Mouse (Mus musculus) layer of hippocampus, adult 11-12 months (tissue): ENCODE data around the gene Gm4881.

Source experiments
- DNase-seq: peaks from one replicate; pipeline ENCODE4 v3.0.0; 2022; ENCODE audit warnings: low spot score

Gm4881 gene

GRCm38 (mm10) chr7:24953966-24954365 is 9.7 kb upstream of the Gm4881 start:
- DNase-seq: no peak

- DNase-seq: peak; percentile 64
Observed at GRCm38 (mm10) chr7:24949958-24950623, 5.8 kb upstream of the Gm4881 start.

GRCm38 (mm10) chr7:24948774-24949173 is 4.5 kb upstream of the Gm4881 start:
- no peak for DNase-seq

DNA sequence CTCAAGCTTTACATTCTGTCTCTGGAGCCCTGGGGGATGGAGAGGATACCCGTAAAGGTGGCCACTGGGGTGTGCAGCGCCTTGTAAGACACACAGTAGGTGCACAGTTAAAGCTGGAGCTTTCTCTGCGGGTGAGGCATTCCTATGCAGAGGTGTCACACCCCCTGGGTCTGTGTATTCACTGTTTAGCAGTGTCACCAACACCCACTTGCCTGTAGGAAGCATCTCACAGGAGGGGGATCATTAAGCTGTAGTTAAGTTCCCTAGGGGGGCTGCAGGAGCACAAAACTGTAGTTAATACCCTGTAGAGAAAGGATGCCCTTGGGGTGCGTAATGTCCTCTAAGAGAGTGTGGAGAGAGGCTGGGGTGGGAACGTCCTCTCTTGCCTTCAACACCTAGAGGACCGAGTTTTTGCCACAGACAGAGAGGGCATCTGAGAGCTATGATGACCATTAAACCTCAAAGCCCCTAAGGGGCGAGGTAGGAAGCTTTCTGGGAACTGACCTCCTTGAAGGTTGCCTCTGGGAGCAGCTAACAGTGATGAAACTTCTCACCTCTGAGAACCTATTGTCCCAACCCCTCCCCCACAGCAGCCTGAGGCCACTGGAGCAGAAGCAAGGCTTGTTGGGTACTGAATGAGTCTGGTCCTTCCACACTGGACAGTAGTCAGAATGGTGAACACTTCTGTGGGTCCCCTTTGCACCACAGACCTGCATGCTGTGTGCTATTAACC is 3.2 kb upstream of the Gm4881 start:
- no peak for DNase-seq

DNA sequence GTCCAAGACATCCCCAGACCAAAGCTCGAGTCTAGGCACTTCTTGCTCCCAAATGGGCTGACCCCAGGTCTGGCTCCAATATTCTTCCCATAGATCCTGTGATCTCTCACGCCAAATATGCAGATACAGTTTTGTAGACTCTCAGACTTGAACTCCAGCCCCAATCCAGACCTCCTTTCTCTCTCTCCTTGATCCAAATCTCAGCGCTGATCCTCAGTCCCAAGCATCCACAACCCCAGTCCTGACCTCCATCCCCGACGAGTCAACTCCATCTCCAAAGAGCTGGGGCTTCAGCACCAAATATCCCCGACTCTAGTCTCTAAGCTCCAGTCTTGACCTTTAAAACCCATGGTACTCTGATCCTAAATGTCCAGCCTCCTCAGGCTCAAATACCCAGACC is 653 bp downstream of the Gm4881 start:
- DNase-seq: no peak

DNA sequence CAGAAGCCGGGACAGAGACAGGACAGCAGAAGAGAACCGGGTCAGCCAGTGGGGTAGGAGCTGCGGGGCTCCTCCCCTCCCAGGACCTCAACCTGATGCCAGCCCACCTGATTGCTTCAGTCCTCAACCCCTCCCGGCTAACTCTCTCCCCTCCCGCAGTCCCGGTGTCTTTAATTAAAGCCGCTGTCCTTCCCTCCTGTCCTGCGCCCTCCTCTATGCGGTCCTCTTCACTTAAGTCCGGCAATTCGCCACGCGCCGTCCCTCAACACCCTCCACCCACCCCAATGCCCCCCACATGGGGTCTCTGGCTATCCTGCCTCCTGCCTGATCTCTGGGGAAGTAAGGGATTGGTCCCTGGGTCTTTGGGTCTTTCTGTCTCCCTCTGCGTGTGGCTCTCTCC is 12.6 kb downstream of the Gm4881 start:
- DNase-seq: no peak

DNA sequence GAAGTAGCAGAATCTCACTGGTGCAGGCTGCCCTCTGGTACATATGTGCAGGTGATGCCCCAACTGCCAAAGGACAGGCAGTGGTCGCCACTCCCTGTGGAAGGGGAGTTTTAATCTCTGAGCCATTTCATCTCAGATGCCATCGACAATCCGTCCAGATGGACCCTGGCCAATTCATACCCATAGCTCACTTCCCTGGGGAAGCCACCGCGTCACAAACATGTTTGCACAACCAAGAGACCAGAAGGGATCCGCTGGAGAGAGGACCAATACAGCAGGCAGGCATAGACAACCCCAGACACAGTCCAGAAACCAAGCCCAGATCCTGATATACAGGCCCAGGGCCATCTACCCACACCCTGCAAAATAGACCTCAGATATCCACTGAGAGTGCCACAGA is 13.8 kb downstream of the Gm4881 start:
- no peak for DNase-seq

- DNase-seq: peak; percentile 64
Observed at GRCm38 (mm10) chr7:24919728-24920127, 24.6 kb downstream of the Gm4881 start.

GRCm38 (mm10) chr7:24918763-24919323 is 25.5 kb downstream of the Gm4881 start:
- no peak for DNase-seq

DNA sequence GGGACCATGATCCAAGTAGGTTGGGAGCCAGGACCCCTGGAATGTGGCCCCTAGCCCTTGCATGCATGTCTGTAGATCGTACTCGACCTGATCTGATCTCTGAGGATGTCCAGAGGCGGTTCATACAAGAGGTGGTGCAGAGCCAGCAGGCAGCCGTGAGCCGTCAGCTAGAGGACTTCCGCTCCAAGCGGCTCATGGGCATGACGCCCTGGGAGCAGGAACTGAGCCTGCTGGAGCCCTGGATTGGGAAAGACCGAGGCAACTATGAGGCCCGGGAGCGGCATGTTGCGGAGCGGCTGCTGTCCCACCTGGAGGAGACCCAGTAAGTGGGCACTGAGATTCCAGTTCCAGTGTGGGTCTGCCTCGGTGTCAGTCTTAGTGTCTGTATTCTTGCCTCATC is 31.8 kb downstream of the Gm4881 start:
- DNase-seq: no peak

- no peak for DNase-seq
Observed at GRCm38 (mm10) chr7:24907211-24907748, 37.0 kb downstream of the Gm4881 start.

DNA sequence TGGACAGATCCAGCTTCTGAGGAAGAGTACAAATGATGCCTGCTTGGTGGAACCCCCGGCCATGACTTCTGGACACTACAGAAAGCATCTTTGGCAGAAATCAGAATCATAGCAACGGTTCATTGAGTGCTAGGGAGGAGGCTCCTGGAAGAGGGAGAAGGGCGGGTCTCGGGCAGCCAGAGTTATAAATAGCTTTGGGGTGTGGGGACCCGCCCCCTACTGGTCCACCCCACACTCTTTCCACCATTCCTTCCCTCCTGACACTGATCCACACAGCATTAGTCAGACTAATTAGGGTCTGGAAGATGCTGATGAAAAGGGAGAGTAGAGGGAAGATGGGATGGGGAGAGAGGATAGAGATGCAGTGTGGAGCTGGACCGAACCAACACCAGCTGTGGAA is 37.7 kb downstream of the Gm4881 start:
- no peak for DNase-seq

DNA sequence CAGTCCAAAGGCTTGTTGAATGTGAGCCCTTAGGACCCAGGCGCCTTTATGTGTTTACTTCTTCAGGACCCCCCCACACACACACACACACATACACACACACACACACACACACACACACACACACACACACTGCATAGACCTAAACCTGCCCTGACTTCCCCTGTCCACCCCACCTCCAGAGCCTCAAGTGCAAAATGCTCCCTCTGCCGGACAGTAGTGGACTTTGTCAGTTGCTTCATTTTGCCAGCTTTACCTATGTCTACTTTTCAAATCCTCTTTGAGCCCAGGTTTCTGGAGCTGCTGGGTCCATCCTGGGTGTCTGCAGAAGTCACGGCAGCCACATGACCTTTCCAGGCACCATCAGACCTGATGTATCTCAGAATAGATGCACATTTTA is 39.4 kb downstream of the Gm4881 start:
- DNase-seq: peak; percentile 48

- peak; percentile 98 for DNase-seq
Observed at GRCm38 (mm10) chr7:24904070-24904483, 40.2 kb downstream of the Gm4881 start.

DNA sequence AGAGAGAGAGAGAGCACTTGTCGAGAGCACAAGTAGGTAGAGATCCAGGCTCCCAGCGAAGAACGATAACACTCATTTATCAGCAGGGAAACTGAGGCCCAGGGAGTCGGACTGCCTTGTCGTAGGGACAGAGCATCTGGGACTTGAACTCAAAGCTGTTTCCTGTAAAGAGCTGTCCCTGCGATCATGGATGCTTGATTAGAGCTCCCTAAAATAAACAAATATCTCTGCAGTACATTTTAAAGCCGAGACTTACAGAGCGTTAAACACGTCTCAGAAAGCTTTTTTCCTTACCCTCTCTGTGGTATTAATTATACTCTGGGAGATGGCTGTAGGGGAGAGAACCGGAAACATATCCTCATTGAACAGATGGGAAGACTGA is 40.9 kb downstream of the Gm4881 start:
- DNase-seq: no peak

DNA sequence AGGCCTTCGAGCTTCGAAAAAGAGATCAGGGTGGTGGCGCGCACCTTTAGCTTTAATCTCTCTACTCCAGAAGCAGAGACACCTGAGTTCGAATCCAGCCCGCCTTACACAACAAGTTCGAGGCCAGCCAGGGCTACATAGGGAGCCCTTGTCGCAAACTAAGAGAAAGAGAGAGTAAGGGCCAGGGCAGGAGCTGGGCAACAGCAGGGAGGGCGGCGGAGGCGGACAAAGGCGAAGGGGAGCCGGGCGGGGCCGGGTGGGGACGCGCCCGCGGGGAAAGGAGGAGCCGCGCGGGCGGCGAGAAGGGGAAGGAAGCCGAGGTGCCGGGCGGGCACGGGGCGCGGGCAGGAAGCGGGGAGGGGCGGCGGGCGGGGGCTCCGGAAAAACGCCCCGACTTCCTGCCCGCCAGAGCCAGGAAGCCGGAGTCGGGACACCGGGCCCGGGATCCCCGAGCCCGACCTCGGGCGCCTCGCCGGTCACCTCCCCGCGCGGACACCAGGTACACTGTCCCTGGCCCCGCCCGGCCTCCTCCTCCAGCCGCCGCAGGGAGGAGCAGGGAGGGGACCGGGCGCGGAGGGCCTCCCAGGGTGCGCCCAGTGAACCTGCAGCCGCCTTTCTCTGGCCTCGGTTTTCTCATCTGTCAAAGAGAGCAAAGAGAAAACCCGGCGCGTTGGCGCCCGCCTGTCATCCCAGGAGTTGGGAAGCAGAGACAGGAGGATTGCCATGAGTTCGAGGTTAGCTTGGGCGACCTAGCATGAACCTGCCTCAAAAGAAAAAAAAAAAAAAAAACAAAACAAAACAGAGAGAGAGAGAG is 41.5 kb downstream of the Gm4881 start, which contains the start of gene Arhgef1:
Gene Arhgef1, plus strand, starts transcription at position 283 of the 814 bp plus-strand sequence.
- no peak for DNase-seq

DNA sequence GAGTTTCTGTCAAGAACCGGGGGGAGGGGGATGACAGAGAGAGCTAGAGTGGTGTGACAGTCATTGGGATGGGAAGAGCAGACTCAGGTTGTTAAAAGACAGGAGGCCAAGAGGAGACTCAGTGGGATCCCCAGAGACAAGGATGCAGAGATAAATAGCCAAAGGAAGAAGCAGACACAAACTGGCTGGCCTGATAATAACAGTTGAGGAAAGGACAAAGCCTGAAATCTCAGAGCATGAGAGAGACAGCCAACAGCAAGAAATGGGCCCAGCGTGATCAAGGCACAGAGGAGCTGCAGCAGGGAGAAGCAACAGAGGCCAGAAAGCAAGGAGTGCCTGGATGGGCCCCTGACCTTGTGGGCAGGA is 42.0 kb downstream of the Gm4881 start:
- DNase-seq: no peak

DNA sequence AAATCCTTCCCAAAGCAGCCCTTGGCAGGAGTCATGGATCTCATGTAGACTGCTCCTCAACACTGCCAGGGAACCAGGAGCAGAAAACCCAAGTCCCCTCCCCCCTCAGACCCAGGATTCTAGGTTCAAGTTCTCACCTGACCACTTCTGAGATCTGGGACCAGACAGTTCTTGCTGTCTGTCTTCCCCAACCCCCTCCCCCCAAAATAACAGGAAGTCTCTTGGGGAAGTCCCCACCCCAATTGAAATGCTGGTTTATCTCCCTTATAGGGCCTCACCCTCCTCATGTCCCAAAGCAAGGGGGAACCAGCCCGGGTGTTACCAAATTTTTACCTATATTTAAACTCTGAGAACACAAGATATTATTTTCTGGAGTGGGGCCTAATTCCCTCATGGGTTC is 42.5 kb downstream of the Gm4881 start:
- DNase-seq: no peak

- no peak for DNase-seq
Observed at GRCm38 (mm10) chr7:24901114-24901513, 43.2 kb downstream of the Gm4881 start.

DNA sequence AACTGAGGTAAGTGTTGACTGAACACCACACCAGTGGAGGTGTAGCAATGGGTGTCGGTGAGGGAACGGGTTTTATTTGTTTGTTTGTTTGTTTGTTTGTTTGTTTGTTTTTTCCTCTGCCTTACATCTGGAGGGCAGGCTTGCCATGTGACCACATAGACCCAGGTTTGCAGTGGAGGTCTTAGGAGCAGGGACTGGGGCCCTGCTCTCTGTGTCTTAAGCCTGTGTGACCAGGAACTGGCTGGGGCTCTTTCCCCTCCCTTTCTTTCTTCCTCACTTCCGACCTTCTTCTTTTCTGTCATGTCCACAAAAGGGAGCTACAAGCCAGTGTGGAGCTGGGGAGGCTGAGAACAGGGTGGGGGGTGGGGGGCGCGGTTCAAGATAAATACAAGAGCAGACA is 46.3 kb downstream of the Gm4881 start:
- no peak for DNase-seq

DNA sequence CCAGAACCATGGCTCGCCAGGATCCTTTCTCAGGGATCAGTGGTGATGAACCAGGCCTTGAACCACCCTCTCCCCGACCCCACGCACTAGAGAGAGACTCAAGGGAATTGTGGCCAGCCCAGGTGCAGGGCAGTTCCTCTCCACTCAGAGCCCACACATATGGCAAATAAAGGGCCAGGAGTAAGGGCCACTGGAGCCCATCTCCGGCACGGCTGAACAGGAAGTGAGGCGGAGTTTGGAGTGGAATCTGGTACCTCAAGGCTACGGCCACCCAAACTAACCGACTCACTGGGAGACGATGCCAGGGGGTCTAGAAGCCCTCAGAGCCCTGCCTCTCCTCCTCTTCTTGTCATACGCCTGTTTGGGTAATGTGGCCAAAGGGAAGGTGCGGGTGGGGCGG is 47.1 kb downstream of the Gm4881 start, which contains the start of gene Cd79a:
Gene Cd79a, plus strand, starts transcription at position 158 of the 400 bp plus-strand sequence.
- DNase-seq: no peak

GRCm38 (mm10) chr7:24896269-24896668 is 48.0 kb downstream of the Gm4881 start:
- no peak for DNase-seq
